Mouse (Mus musculus): ENCODE measurements at regions not wholly inside any gene's neighbourhood (a gene's known extent, or its start where the extent isn't known, plus 50 kb on each side); places are given as distances from the start of the nearest gene placed in this dataset.

DNA sequence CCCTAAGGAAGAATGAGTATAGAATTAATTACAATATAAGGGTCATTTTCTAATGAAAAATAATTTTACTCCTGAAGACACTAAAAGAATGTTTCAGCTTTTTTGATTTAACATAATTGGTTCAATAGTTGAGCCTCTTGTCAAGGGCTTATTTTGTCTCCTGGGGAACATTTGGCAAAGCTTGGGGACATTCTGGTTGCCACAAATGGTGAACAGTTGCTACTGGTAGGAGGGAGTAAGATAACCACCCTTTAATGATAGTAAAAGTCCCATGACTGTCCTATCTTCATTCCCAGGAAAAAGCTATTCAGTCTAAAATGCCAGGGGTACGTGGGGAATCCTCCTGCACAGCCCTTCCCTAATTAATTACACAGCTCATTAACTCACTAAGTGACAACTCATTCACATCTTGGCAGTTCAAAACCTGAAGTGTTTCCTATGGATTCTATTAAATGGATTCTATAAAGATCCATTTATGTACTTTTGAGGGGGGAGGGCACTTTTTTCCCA, 217.3 kb upstream of the Sox9 start:
- H3K4me2 ChIP-seq (ENCODE audit: low read depth, low read length): no peak overlapping the region
- no peak overlapping the region for H3K27ac ChIP-seq (replicated peaks; ENCODE audit: low read depth, low read length)
- H3K4me3 ChIP-seq (ENCODE audit: low read depth, low read length): no peak overlapping the region
- no peaks in the 10 kb centered on the region for H3K4me1 ChIP-seq (ENCODE audit: control insufficient read depth, insufficient read depth, low read length)
- no peaks in the 10 kb centered on the region for H3K27me3 ChIP-seq (replicated peaks; ENCODE audit: control insufficient read depth, insufficient read depth, low read length)
- DNase-seq (ENCODE audit: low spot score) (no peak), ATAC-seq (ENCODE audit: low read depth) (no peak)
- no peaks in the 10 kb centered on the region for H3K36me3 ChIP-seq (ENCODE audit: control insufficient read depth, insufficient read depth, low read length)
- H3K9ac ChIP-seq (ENCODE audit: low read depth, low read length): no peak overlapping the region
- 51% methylated on average over 1 of the region's 1 CpGs for WGBS
- H3K9me3 ChIP-seq (ENCODE audit: control insufficient read depth, low read length): no peaks in the 10 kb centered on the region

- H3K4me2 ChIP-seq (ENCODE audit: low read depth, low read length): no peak overlapping the region
- no peaks in the 10 kb centered on the region; the same call in 1 of the 2 replicates for H3K27me3 ChIP-seq (replicated peaks; ENCODE audit: control insufficient read depth, insufficient read depth, low read length)
- no peaks in the 10 kb centered on the region for H3K36me3 ChIP-seq (ENCODE audit: control insufficient read depth, insufficient read depth, low read length)
- WGBS: 96% methylated on average over 3 of the region's 3 CpGs
- no peak overlapping the region for H3K4me3 ChIP-seq (ENCODE audit: low read depth, low read length)
- H3K9ac ChIP-seq (ENCODE audit: low read depth, low read length): no peak overlapping the region
- no peak overlapping the region for H3K27ac ChIP-seq (replicated peaks; ENCODE audit: low read depth, low read length)
- ATAC-seq (ENCODE audit: low read depth) (no peak), DNase-seq (ENCODE audit: low spot score) (no peak)
- H3K9me3 ChIP-seq (ENCODE audit: control insufficient read depth, low read length): no peaks in the 10 kb centered on the region
- H3K4me1 ChIP-seq (ENCODE audit: control insufficient read depth, insufficient read depth, low read length): no peaks in the 10 kb centered on the region
Observed at GRCm38 (mm10) chr11:112566071-112566470, 216.0 kb upstream of the Sox9 start.

DNA sequence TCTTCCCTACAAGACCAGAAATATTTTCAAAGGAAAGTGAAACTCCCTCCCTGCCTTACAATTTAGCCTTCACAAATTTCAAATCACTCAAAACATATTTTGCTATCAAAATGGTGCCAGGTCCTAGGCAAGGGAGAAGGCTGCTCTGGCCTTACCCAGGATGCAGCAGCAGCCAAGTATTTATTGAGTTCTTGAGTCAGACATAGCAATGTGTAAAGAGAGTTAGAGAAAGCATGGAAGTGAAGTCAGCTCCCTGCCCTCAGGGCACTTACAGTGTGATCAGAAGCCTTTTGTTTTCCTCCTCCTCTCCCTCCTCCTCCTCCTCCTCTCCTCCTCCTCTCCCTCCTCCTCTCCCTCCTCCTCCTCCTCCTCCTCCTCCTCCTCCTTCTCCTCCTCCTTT, 194.6 kb upstream of the Sox9 start:
- H3K9ac ChIP-seq (ENCODE audit: low read depth, low read length): no peak overlapping the region
- DNase-seq (ENCODE audit: low spot score) (peak; percentile 32), ATAC-seq (ENCODE audit: low read depth) (no peak)
- no peak overlapping the region for H3K4me2 ChIP-seq (ENCODE audit: low read depth, low read length)
- H3K4me1 ChIP-seq (ENCODE audit: control insufficient read depth, insufficient read depth, low read length): peaks cover under 1% of the 10 kb centered on the region; the same call in 1 of the 2 replicates
- H3K27ac ChIP-seq (replicated peaks; ENCODE audit: low read depth, low read length): no peak overlapping the region
- H3K36me3 ChIP-seq (ENCODE audit: control insufficient read depth, insufficient read depth, low read length): no peaks in the 10 kb centered on the region
- H3K27me3 ChIP-seq (replicated peaks; ENCODE audit: control insufficient read depth, insufficient read depth, low read length): no peaks in the 10 kb centered on the region
- H3K4me3 ChIP-seq (ENCODE audit: low read depth, low read length): no peak overlapping the region
- H3K9me3 ChIP-seq (ENCODE audit: control insufficient read depth, low read length): peaks cover 4% of the 10 kb centered on the region; the same call in 1 of the 2 replicates

- Histone ChIP-seq H3K9me3 (ENCODE audit: control insufficient read depth, low read length) (peaks cover 4% of the 10 kb centered on the region; the same call in 1 of the 2 replicates), H3K4me1 (ENCODE audit: control insufficient read depth, insufficient read depth, low read length) (peaks cover 4% of the 10 kb centered on the region; the same call in 1 of the 2 replicates), H3K9ac (ENCODE audit: low read depth, low read length) (no peak overlapping the region), H3K36me3 (ENCODE audit: control insufficient read depth, insufficient read depth, low read length) (no peaks in the 10 kb centered on the region), H3K27ac (replicated peaks; ENCODE audit: low read depth, low read length) (no peak overlapping the region), H3K27me3 (replicated peaks; ENCODE audit: control insufficient read depth, insufficient read depth, low read length) (no peaks in the 10 kb centered on the region), H3K4me3 (ENCODE audit: low read depth, low read length) (no peak overlapping the region), H3K4me2 (ENCODE audit: low read depth, low read length) (no peak overlapping the region)
- no peak for ATAC-seq (ENCODE audit: low read depth)
- DNase-seq (ENCODE audit: low spot score): peak; percentile 45
- 56% methylated on average over 11 of the region's 11 CpGs for WGBS
Observed at GRCm38 (mm10) chr11:112588088-112588487, 193.9 kb upstream of the Sox9 start.

GRCm38 (mm10) chr11:112590214-112590613, 191.8 kb upstream of the Sox9 start:
- H3K9ac ChIP-seq (ENCODE audit: low read depth, low read length): no peak overlapping the region
- no peak for DNase-seq (ENCODE audit: low spot score)
- no peak overlapping the region for H3K27ac ChIP-seq (replicated peaks; ENCODE audit: low read depth, low read length)
- H3K9me3 ChIP-seq (ENCODE audit: control insufficient read depth, low read length): peaks cover 4% of the 10 kb centered on the region; the same call in 1 of the 2 replicates
- WGBS: 88% methylated on average over 7 of the region's 7 CpGs
- peaks cover 4% of the 10 kb centered on the region; the same call in 1 of the 2 replicates for H3K4me1 ChIP-seq (ENCODE audit: control insufficient read depth, insufficient read depth, low read length)
- no peak for ATAC-seq (ENCODE audit: low read depth)
- H3K36me3 ChIP-seq (ENCODE audit: control insufficient read depth, insufficient read depth, low read length): no peaks in the 10 kb centered on the region
- H3K27me3 ChIP-seq (replicated peaks; ENCODE audit: control insufficient read depth, insufficient read depth, low read length): no peaks in the 10 kb centered on the region
- no peak overlapping the region for H3K4me2 ChIP-seq (ENCODE audit: low read depth, low read length)
- H3K4me3 ChIP-seq (ENCODE audit: low read depth, low read length): no peak overlapping the region

GRCm38 (mm10) chr11:112592411-112593020, 189.5 kb upstream of the Sox9 start:
- 26% methylated on average over 6 of the region's 6 CpGs for WGBS
- Histone ChIP-seq H3K27ac (replicated peaks; ENCODE audit: low read depth, low read length) (no peak overlapping the region), H3K27me3 (replicated peaks; ENCODE audit: control insufficient read depth, insufficient read depth, low read length) (no peaks in the 10 kb centered on the region), H3K4me1 (ENCODE audit: control insufficient read depth, insufficient read depth, low read length) (peaks cover 4% of the 10 kb centered on the region; the same call in 1 of the 2 replicates), H3K4me3 (ENCODE audit: low read depth, low read length) (no peak overlapping the region), H3K9me3 (ENCODE audit: control insufficient read depth, low read length) (peaks cover 4% of the 10 kb centered on the region; the same call in 1 of the 2 replicates), H3K4me2 (ENCODE audit: low read depth, low read length) (no peak overlapping the region), H3K36me3 (ENCODE audit: control insufficient read depth, insufficient read depth, low read length) (no peaks in the 10 kb centered on the region), H3K9ac (ENCODE audit: low read depth, low read length) (no peak overlapping the region)
- ATAC-seq (ENCODE audit: low read depth) (peak; percentile 26; the same call in 1 of the 2 replicates), DNase-seq (ENCODE audit: low spot score) (peak; percentile 28)

DNA sequence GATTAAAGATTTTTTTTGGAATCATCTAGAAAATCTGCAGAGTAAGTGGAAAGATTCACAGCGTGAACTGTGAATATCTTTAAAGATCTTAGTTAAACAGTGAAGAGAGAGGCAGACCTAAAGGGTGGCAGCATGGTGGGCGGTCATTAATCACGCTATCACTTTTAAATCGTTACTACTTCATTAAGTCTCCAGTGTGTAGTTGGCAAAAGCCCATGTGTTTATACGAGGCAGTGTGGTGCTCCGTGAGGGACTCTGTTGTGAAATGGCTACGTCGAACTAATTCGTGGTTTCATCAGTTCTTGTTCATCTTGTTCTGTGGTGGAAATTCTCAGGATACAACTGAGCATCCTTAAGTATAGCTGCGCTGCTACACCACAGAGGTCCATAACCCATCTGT, 188.2 kb upstream of the Sox9 start:
- Histone ChIP-seq H3K36me3 (ENCODE audit: control insufficient read depth, insufficient read depth, low read length) (no peaks in the 10 kb centered on the region), H3K9me3 (ENCODE audit: control insufficient read depth, low read length) (peaks cover 4% of the 10 kb centered on the region; the same call in 1 of the 2 replicates), H3K4me2 (ENCODE audit: low read depth, low read length) (no peak overlapping the region), H3K9ac (ENCODE audit: low read depth, low read length) (no peak overlapping the region), H3K4me1 (ENCODE audit: control insufficient read depth, insufficient read depth, low read length) (peaks cover 4% of the 10 kb centered on the region; the same call in 1 of the 2 replicates), H3K27me3 (replicated peaks; ENCODE audit: control insufficient read depth, insufficient read depth, low read length) (no peaks in the 10 kb centered on the region), H3K4me3 (ENCODE audit: low read depth, low read length) (no peak overlapping the region), H3K27ac (replicated peaks; ENCODE audit: low read depth, low read length) (no peak overlapping the region)
- WGBS: 71% methylated on average over 10 of the region's 10 CpGs
- DNase-seq (ENCODE audit: low spot score) (no peak), ATAC-seq (ENCODE audit: low read depth) (no peak)

- 58% methylated on average over 1 of the region's 1 CpGs for WGBS
- no peaks in the 10 kb centered on the region for H3K36me3 ChIP-seq (ENCODE audit: control insufficient read depth, insufficient read depth, low read length)
- no peak overlapping the region for H3K4me3 ChIP-seq (ENCODE audit: low read depth, low read length)
- no peak overlapping the region for H3K4me2 ChIP-seq (ENCODE audit: low read depth, low read length)
- DNase-seq (ENCODE audit: low spot score): no peak
- no peaks in the 10 kb centered on the region for H3K27me3 ChIP-seq (replicated peaks; ENCODE audit: control insufficient read depth, insufficient read depth, low read length)
- no peak overlapping the region for H3K27ac ChIP-seq (replicated peaks; ENCODE audit: low read depth, low read length)
- no peaks in the 10 kb centered on the region; the same call in 1 of the 2 replicates for H3K4me1 ChIP-seq (ENCODE audit: control insufficient read depth, insufficient read depth, low read length)
- ATAC-seq (ENCODE audit: low read depth): no peak
- H3K9ac ChIP-seq (ENCODE audit: low read depth, low read length): no peak overlapping the region
- H3K9me3 ChIP-seq (ENCODE audit: control insufficient read depth, low read length): peaks cover 3% of the 10 kb centered on the region; the same call in 1 of the 2 replicates
Observed at GRCm38 (mm10) chr11:112607359-112607758, 174.7 kb upstream of the Sox9 start.

- WGBS: 68% methylated on average over 3 of the region's 3 CpGs
- H3K27me3 ChIP-seq (replicated peaks; ENCODE audit: control insufficient read depth, insufficient read depth, low read length): no peaks in the 10 kb centered on the region
- no peak for ATAC-seq (ENCODE audit: low read depth)
Observed at GRCm38 (mm10) chr11:112609277-112609676, 172.7 kb upstream of the Sox9 start.

More at GRCm38 (mm10) chr11:112609277-112609676, 172.7 kb upstream of the Sox9 start:
- no peak overlapping the region for H3K4me2 ChIP-seq (ENCODE audit: low read depth, low read length)
- DNase-seq (ENCODE audit: low spot score): no peak
- H3K27ac ChIP-seq (replicated peaks; ENCODE audit: low read depth, low read length): no peak overlapping the region
- H3K4me1 ChIP-seq (ENCODE audit: control insufficient read depth, insufficient read depth, low read length): no peaks in the 10 kb centered on the region; the same call in 1 of the 2 replicates
- no peaks in the 10 kb centered on the region for H3K9me3 ChIP-seq (ENCODE audit: control insufficient read depth, low read length)
- no peak overlapping the region for H3K4me3 ChIP-seq (ENCODE audit: low read depth, low read length)
- H3K36me3 ChIP-seq (ENCODE audit: control insufficient read depth, insufficient read depth, low read length): no peaks in the 10 kb centered on the region
- H3K9ac ChIP-seq (ENCODE audit: low read depth, low read length): no peak overlapping the region
